Mouse (Mus musculus) intestine, embryonic 16.5 days (tissue): Measurements from ENCODE around the gene Iqgap2. TPM values are rescaled to one million over a fixed set of nuclear protein-coding genes. Genes with fewer than 3 reads are reported as not detected.

ENCODE experiments used
- ATAC-seq: fragments of 200-750 bp; cut with Nextera tagmentation; 2 replicates; pipeline ENCODE4 v1.8.0; 2017; ENCODE audit warnings: moderate TSS enrichment, moderate library complexity
- H3K27ac ChIP-seq: fragments of 300-500 bp; sonication (generic); 2 replicates; pipeline ENCODE4 v1.5.1; 2014; ENCODE audit warnings: mild to moderate bottlenecking, low read length
- H3K27me3 ChIP-seq: fragments of 300-500 bp; sonication (generic); replicated peaks from 2 replicates; pipeline ENCODE4 v1.6.1; 2014; ENCODE audit warnings: low read length, control low read depth, mixed read lengths; ENCODE audit not compliant: control insufficient read depth, insufficient read depth
- H3K36me3 ChIP-seq: fragments of 300-500 bp; sonication (generic); 2 replicates; pipeline ENCODE4 v1.6.1; 2014; ENCODE audit warnings: low read length, control low read depth; ENCODE audit not compliant: control insufficient read depth, insufficient read depth
- H3K4me1 ChIP-seq: fragments of 300-500 bp; sonication (generic); 2 replicates; pipeline ENCODE4 v1.6.1; 2014; ENCODE audit warnings: low read length, control low read depth, mixed read lengths; ENCODE audit not compliant: control insufficient read depth, insufficient read depth
- H3K4me2 ChIP-seq: fragments of 300-500 bp; sonication (generic); 2 replicates; pipeline ENCODE4 v1.6.1; 2014; ENCODE audit warnings: low read depth, low read length, control low read depth
- H3K4me3 ChIP-seq: fragments of 300-500 bp; sonication (generic); 2 replicates; pipeline ENCODE4 v1.5.1; 2014; ENCODE audit warnings: mild to moderate bottlenecking, low read length
- H3K9ac ChIP-seq: fragments of 300-500 bp; sonication (generic); 2 replicates; pipeline ENCODE4 v1.6.1; 2014; ENCODE audit warnings: low read depth, low read length
- H3K9me3 ChIP-seq: fragments of 300-500 bp; sonication (generic); 2 replicates; pipeline ENCODE4 v1.6.1; 2016; ENCODE audit warnings: low read length, control low read depth; ENCODE audit not compliant: control insufficient read depth
- WGBS: fragments of 180-500 bp; shearing (Covaris S2); extraction: QIAGEN DNeasy Blood & Tissue Kit; methylation state at CpG from one replicate; pipeline ENCODE4 v1.1.7; 2014; 5-methylcytosine and 5-hydroxymethylcytosine counted together
- polyA plus RNA-seq: library from polyadenylated mRNA; unstranded; fragments of >200 nt; fragmentation: Nextera tagmentation; extraction: Ambion mirVana; gene quantifications from 2 replicates; pipeline ENCODE4 v1.2.1, GENCODE M21; 2015

Iqgap2 gene
- polyA plus RNA-seq, 1 experiment from 2014 or later = 29.4 TPM

DNA sequence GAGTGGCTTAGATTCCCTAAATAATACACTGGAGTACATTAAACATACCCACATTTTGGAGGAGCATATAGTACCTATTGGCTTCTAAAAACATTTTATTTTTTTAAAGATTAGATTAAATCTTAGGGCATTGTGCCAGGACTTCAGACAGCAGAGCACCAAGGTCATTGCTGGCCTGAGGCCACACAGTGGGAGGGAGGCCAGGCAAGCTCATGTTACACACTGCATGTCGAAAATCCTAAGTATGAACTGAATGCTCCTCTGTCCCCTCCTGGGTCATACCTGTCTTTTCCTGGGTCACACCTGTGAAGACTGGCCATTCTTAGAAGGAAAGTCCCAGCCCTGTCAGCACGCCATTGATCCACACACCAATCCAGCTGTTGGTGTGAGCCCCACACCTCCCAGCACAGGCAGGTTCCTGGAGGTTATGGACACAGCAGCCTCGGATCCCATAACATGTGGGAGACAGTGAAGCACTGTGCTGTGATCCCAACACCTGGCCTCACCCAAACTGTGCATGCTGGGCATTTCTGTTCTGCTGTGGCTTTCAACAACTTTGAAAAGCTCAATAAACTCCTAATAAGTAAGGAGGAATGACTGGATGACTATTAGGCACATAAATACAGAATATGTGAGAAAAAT, 127.7 kb downstream of the Iqgap2 start:
- no peaks in the 10 kb centered on the region for H3K36me3 ChIP-seq
- H3K27me3 ChIP-seq = no peaks in the 10 kb centered on the region
- peak overlapping the region; percentile 65 for H3K27ac ChIP-seq
- peak; percentile 45; the same call in 1 of the 2 replicates for ATAC-seq
- H3K4me1 ChIP-seq = peaks cover 17% of the 10 kb centered on the region
- no peaks in the 10 kb centered on the region for H3K9me3 ChIP-seq
- WGBS = 38% methylated on average over 3 of the region's 3 CpGs
- H3K4me2 ChIP-seq = no peak overlapping the region
- no peak overlapping the region for H3K9ac ChIP-seq
- H3K4me3 ChIP-seq = no peak overlapping the region

DNA sequence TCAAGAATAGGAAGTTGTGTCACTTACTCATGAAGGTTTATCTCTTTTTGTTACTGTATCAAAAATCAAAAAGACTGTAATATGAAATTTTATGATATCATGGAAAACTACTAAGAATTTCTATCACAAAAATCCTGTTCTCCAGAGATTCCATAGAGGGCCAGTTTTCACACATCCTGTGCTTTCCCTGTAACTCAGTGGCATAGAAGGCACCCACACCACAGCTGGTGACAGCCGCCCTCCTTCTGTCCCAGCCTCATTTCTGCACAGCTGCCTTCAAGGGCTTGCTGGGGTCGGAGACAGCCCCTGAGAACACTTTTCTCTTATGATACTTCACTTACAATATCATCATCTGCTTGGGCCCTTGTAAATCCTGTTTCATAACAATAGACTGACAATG, 131.9 kb downstream of the Iqgap2 start:
- no peak overlapping the region for H3K9ac ChIP-seq
- H3K27me3 ChIP-seq = no peaks in the 10 kb centered on the region
- H3K4me1 ChIP-seq = peaks cover 8% of the 10 kb centered on the region
- no peaks in the 10 kb centered on the region for H3K9me3 ChIP-seq
- no peak for ATAC-seq
- WGBS = 81% methylated on average over 2 of the region's 2 CpGs
- no peak overlapping the region for H3K27ac ChIP-seq
- H3K36me3 ChIP-seq = no peaks in the 10 kb centered on the region; the same call in 1 of the 2 replicates
- H3K4me2 ChIP-seq = no peak overlapping the region
- H3K4me3 ChIP-seq = no peak overlapping the region

DNA sequence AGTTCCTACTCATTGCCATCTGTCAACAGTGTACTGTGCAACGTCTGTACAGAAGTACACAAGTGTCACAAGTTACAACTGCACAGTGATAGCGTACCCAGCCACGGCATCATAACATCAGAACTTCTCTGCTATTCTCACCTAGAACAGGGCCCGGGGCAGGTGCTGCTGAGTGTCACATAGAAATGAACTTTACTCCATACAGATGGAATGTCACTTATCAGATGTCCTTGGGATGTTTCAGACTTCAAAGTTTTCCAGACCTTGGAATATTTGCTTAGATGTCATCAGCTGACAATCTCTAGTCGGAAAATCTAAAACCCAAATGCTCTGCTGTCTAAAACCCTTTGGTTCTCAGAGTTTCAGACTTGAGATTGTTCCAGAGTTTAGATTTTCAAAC, 137.4 kb downstream of the Iqgap2 start:
- Histone ChIP-seq H3K27me3 (no peaks in the 10 kb centered on the region), H3K36me3 (no peaks in the 10 kb centered on the region; the same call in 1 of the 2 replicates), H3K9ac (no peak overlapping the region), H3K27ac (no peak overlapping the region), H3K4me3 (no peak overlapping the region), H3K9me3 (no peaks in the 10 kb centered on the region), H3K4me2 (no peak overlapping the region), H3K4me1 (no peaks in the 10 kb centered on the region)
- ATAC-seq = no peak
- WGBS = 76% methylated on average over 5 of the region's 5 CpGs

DNA sequence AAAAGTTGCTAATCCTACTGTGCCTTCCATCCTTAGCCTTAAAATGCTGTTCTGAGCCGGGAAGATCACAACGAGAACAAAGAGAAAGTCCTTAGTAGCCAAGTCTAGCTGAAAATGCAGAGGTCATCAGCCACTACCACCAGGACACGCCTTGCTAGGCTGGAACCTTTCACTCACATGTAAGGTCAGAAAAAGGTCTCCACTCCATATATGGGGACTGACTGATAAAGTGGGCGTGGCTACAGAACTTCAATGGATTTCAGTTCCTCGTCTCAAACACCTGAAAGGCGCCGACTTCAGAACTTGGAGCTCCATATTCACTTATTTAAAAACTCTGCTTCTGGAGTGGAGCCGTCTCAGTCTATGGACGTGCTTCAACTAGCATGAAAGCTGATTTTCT, 139.3 kb downstream of the Iqgap2 start:
- Histone ChIP-seq H3K9ac (no peak overlapping the region), H3K27ac (no peak overlapping the region), H3K27me3 (no peaks in the 10 kb centered on the region), H3K36me3 (no peaks in the 10 kb centered on the region; the same call in 1 of the 2 replicates), H3K9me3 (no peaks in the 10 kb centered on the region), H3K4me2 (no peak overlapping the region), H3K4me1 (0 out of 2 replicates have a peak, but pooled peaks cover 2% of the 10 kb centered on the region), H3K4me3 (no peak overlapping the region)
- 74% methylated on average over 9 of the region's 9 CpGs for WGBS
- 0 out of 2 replicates have a peak, but pooled peaks have one; percentile 44 for ATAC-seq

DNA sequence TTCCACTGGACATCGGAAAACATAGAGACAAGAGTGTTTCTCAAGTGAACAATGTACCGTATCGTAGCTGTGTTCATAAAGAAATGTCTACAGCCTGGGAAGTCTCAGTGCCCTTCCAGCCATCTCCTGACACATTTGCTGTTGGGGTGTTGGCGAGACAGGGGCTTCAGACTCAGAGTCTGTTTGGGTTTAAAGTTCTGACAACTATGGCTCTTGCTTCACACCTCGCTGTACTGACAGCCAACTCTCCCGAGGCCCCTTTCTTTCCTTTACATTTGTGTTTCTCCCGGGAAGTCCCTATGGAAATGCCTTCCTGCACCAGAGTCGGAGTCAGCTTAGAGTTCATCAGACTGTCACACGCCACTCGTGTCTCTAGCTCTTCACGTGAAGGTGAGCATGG, 144.2 kb downstream of the Iqgap2 start:
- no peak for ATAC-seq
- H3K4me2 ChIP-seq = no peak overlapping the region
- H3K4me1 ChIP-seq = peaks cover 11% of the 10 kb centered on the region; the same call in 1 of the 2 replicates
- H3K27ac ChIP-seq = peak overlapping the region; percentile 36; the same call in 1 of the 2 replicates
- no peak overlapping the region for H3K4me3 ChIP-seq
- no peak overlapping the region for H3K9ac ChIP-seq
- no peaks in the 10 kb centered on the region for H3K27me3 ChIP-seq
- no peaks in the 10 kb centered on the region for H3K9me3 ChIP-seq
- no peaks in the 10 kb centered on the region for H3K36me3 ChIP-seq
- 71% methylated on average over 11 of the region's 11 CpGs for WGBS

DNA sequence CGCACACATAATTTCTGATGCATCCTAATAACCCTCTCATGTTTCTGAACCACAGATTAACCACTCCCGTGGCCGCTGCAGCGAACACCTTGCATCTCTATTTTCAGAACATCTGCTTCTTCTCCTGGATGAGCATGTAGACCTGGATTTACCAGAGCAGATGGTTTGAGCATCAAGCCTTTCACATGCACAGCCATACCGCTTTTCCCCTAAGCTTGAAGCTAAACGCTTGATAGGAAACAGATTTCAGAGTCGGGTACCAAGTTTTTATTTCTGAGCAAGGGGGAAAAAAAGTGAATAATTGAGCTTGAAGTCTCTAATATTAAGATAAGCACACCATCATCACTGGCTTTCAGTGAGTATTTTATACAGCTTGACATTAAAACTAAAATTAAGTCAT, 144.6 kb downstream of the Iqgap2 start:
- H3K27ac ChIP-seq = no peak overlapping the region
- H3K36me3 ChIP-seq = no peaks in the 10 kb centered on the region
- peaks cover 11% of the 10 kb centered on the region; the same call in 1 of the 2 replicates for H3K4me1 ChIP-seq
- H3K9me3 ChIP-seq = no peaks in the 10 kb centered on the region
- 68% methylated on average over 7 of the region's 7 CpGs for WGBS
- H3K27me3 ChIP-seq = no peaks in the 10 kb centered on the region
- no peak overlapping the region for H3K4me3 ChIP-seq
- no peak for ATAC-seq
- no peak overlapping the region for H3K9ac ChIP-seq
- H3K4me2 ChIP-seq = no peak overlapping the region

DNA sequence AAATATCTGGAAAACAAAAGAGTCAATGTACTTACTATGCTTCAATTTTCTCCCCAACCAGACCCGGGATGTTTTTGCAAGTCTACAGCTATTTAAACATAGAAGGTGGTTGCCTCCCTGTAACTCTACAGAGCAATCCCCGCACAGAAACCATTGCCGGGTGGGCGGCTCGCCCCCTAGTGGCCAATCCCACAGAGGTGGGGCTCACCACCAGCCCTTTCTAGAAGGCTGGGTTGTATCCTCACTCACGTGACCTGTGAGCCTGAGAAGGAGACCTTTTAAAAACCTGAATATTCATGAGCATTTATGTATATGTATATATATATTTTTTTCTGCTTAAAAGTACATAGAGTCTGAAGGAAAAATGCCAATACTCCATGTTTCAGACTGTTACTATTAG, 145.2 kb downstream of the Iqgap2 start:
- peak; percentile 61; the same call in 1 of the 2 replicates for ATAC-seq

DNA sequence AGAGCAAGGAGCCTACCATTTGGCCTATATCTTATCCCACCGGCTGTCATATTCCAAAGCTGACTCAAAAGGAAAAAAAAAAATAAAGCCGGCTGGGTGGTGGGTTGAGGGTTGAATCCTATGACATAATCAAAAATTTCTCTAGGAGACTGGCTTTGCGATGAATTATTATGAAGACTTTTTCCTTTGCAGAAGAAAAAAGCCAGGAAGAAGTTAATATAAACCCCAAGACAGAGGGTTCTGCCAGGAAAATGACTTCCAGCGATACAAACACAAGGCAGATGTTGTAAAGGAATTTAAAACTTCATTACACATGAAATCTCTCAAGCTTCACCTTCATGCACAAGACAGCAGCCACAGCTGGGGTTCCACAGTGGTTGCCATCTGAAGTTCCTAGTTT, 146.3 kb downstream of the Iqgap2 start:
- no peak for ATAC-seq
- WGBS = 40% methylated on average over 4 of the region's 4 CpGs
- peaks cover 11% of the 10 kb centered on the region; the same call in 1 of the 2 replicates for H3K4me1 ChIP-seq
- no peak overlapping the region for H3K4me3 ChIP-seq
- H3K9ac ChIP-seq = no peak overlapping the region
- H3K9me3 ChIP-seq = no peaks in the 10 kb centered on the region
- no peaks in the 10 kb centered on the region for H3K36me3 ChIP-seq
- H3K27ac ChIP-seq = no peak overlapping the region; the same call in 1 of the 2 replicates
- no peak overlapping the region for H3K4me2 ChIP-seq
- no peaks in the 10 kb centered on the region for H3K27me3 ChIP-seq

More for the DNA sequence above, 145.2 kb downstream of the Iqgap2 start:
- H3K4me1 ChIP-seq = peaks cover 11% of the 10 kb centered on the region; the same call in 1 of the 2 replicates
- no peak overlapping the region for H3K4me2 ChIP-seq
- H3K27me3 ChIP-seq = no peaks in the 10 kb centered on the region
- 14% methylated on average over 6 of the region's 6 CpGs for WGBS
- peak overlapping the region; percentile 67; the same call in 1 of the 2 replicates for H3K27ac ChIP-seq
- no peaks in the 10 kb centered on the region for H3K9me3 ChIP-seq
- H3K4me3 ChIP-seq = no peak overlapping the region
- no peak overlapping the region for H3K9ac ChIP-seq
- H3K36me3 ChIP-seq = no peaks in the 10 kb centered on the region

DNA sequence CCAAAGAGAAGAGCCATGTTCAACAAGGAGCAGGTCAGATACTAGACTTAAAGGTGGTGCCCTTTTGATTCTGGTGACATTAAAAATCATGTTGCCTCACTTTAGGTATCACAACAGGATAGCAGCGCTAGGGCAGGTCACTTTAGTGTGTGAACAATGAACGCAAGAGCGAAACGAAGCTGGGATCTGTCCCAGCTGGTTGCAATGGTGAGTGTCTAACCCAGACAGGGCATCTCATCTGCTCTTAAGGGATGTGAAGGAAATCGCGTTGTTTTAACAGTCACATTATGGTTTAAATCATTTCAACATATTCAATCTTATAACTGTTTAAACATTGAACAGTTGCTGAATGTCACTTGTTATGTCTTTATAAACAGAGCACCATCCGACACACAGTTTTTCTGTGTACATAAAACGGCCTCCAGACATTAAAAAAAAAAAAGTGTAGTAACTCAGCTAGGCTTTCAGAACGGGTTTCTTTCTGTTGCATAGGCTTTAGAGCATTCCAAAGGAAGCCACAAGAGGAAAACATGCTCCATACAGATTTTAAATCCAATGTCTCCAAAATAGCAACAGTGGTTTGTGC, 148.7 kb downstream of the Iqgap2 start:
- Histone ChIP-seq H3K27ac (peak overlapping the region; percentile 82; the same call in 1 of the 2 replicates), H3K4me1 (peaks cover 11% of the 10 kb centered on the region; the same call in 1 of the 2 replicates), H3K27me3 (no peaks in the 10 kb centered on the region), H3K4me3 (no peak overlapping the region), H3K36me3 (no peaks in the 10 kb centered on the region), H3K4me2 (no peak overlapping the region), H3K9me3 (no peaks in the 10 kb centered on the region), H3K9ac (no peak overlapping the region)
- ATAC-seq = peak; percentile 54; the same call in 1 of the 2 replicates
- 50% methylated on average over 9 of the region's 9 CpGs for WGBS
